Mouse (Mus musculus): ENCODE results near the gene Gm27027.

DNA sequence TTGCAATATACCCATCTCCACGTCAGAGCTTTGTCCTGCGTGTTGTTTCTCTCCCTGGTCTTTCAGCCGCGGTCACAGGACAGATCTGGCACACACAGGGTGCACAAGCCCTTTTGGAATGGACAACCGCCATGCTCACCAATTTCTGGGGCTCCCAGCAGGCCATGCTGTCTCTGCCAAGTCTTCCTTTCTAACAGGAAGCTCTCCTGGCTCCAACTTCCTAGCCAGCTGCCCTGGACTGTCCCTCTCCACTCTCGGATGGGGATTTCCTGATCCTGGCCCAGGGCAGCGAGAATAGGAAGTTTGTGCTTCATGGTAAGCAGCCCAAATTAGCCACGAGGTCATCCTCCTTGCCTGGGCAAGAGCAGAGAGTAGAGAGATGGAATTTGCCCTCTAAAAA is 34.4 kb downstream of the Gm27027 start:
- TF ChIP-seq CTCF (conservative IDR thresholded peaks at IDR 0.05; ENCODE audit: low read length) (no peak), POU5F1 (IDR thresholded peaks at IDR 0.05; ENCODE audit: borderline replicate concordance, low read length) (no peak)
